Mouse (Mus musculus) bone marrow, adult 2 months (tissue): Measurements from ENCODE around the gene Gjc2.

Source experiments
- CTCF ChIP-seq: fragments of 200-500 bp; IDR thresholded peaks from 2 replicates; pipeline ENCODE4 v1.5.1; 2011; ENCODE audit warnings: low read length, control low read depth; ENCODE audit not compliant: control insufficient read depth, insufficient read depth
- POLR2A ChIP-seq: fragments of 200-500 bp; IDR thresholded peaks from 2 replicates; pipeline ENCODE4 v1.6.1; 2011; ENCODE audit warnings: low read depth, mild to moderate bottlenecking, control low read depth, low read length, borderline replicate concordance; ENCODE audit not compliant: control insufficient read depth

DNA sequence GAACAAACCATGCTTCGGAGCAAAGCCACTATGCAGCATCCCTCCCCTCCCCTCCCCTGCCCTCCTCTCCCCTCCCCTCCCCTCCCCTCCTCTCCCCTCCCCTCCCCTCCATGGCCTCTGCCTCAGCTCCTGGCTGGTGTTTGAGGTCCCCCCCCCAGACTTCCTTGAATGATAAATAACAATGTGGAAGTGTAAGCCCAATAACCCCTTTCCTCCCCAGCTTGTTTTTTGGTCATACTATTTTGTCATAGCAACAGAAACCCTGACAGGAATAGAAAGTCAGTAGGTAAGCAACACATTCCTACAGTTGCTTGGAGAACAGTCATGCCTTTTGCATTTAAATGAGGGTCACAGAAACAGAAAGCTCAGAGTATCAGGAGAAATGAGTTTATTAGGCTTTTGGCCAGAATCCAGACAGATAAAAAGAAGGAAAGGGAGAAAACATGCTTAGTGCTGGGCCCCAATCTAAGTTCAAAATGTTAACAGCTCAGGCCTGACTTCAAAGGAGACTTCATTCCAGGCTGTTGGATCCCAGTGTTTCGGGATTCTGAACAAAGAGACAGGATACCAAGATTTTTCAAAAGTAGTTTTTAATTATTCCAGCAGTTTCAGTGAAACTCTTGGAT, 17.3 kb downstream of the Gjc2 start:
- TF ChIP-seq POLR2A, result no peak
- TF ChIP-seq CTCF, result no peak
